8 mouse cellular contexts compared by ENCODE assay signal in genomic region chr1:166378431-166379012, GRCm38 (mm10). TPM values are rescaled to one million over a fixed set of nuclear protein-coding genes. Genes with fewer than 3 reads are reported as not detected.
DNase-seq lines count a peak whose midpoint lies in the region; ATAC-seq and TF ChIP-seq lines count a peak whose summit lies in the region.

No protein-coding gene starts in this region.

- H3K4me2 ChIP-seq in embryonic facial prominence, embryonic 13.5 days: peak overlapping the region; percentile 71
- H3K4me2 ChIP-seq in intestine, embryonic 14.5 days (ENCODE audit: low read length): peak overlapping the region; percentile 43
- H3K4me2 ChIP-seq in neural tube, embryonic 13.5 days: peak overlapping the region; percentile 67

- H3K4me3 ChIP-seq in liver, adult 2 months (ENCODE audit: insufficient read depth, low read depth, low read length): peak overlapping the region; percentile 31
- peak overlapping the region; percentile 94 for H3K4me3 ChIP-seq in embryonic facial prominence, embryonic 13.5 days
- H3K4me3 ChIP-seq in intestine, embryonic 14.5 days (ENCODE audit: low read depth, low read length): peak overlapping the region; percentile 91
- peak overlapping the region; percentile 95 for H3K4me3 ChIP-seq in neural tube, embryonic 13.5 days

- no peak for TF ChIP-seq CTCF in liver, adult 2 months (IDR thresholded peaks at IDR 0.05; ENCODE audit: low read depth, low read length)

- H3K79me2 ChIP-seq in liver, adult 2 months (ENCODE audit: control insufficient read depth, insufficient read depth, low read length): peaks cover 9% of the 10 kb centered on the region; the same call in 1 of the 2 replicates

- no peak for ATAC-seq in embryonic facial prominence, embryonic 13.5 days (ENCODE audit: insufficient number of reproducible peaks, insufficient read depth, low FRiP score, low TSS enrichment, low read depth)
- ATAC-seq in intestine, embryonic 14.5 days (replicated peaks; ENCODE audit: low FRiP score, low TSS enrichment, low read depth): no peak
- peak; percentile 1 for ATAC-seq in neural tube, embryonic 13.5 days (ENCODE audit: low read depth)
- ATAC-seq in megakaryocyte progenitor cell, adult 5-6 weeks (replicated peaks; ENCODE audit: poor library complexity): no peak

- peaks cover 8% of the 10 kb centered on the region for H3K4me1 ChIP-seq in liver, adult 2 months (ENCODE audit: control insufficient read depth, insufficient read depth, low read length)
- H3K4me1 ChIP-seq in embryonic facial prominence, embryonic 13.5 days: peaks cover 20% of the 10 kb centered on the region
- peaks cover 18% of the 10 kb centered on the region for H3K4me1 ChIP-seq in intestine, embryonic 14.5 days (replicated peaks; ENCODE audit: control insufficient read depth, insufficient read depth, low read length)
- H3K4me1 ChIP-seq in neural tube, embryonic 13.5 days (replicated peaks): peaks cover 24% of the 10 kb centered on the region

- peak overlapping the region; percentile 44 for H3K9ac ChIP-seq in liver, adult 2 months (ENCODE audit: low read depth, low read length)
- peak overlapping the region; percentile 74 for H3K9ac ChIP-seq in embryonic facial prominence, embryonic 13.5 days
- peak overlapping the region; percentile 49 for H3K9ac ChIP-seq in intestine, embryonic 14.5 days (ENCODE audit: low read length)
- peak overlapping the region; percentile 81 for H3K9ac ChIP-seq in neural tube, embryonic 13.5 days

- no peak for TF ChIP-seq POLR2A in liver, adult 2 months (IDR thresholded peaks at IDR 0.05; ENCODE audit: extremely low read depth, insufficient read depth, low read length)

- no peaks in the 10 kb centered on the region for H3K9me3 ChIP-seq in embryonic facial prominence, embryonic 13.5 days
- no peaks in the 10 kb centered on the region for H3K9me3 ChIP-seq in intestine, embryonic 14.5 days (ENCODE audit: control insufficient read depth, low read length)
- no peaks in the 10 kb centered on the region for H3K9me3 ChIP-seq in neural tube, embryonic 13.5 days

- no peaks in the 10 kb centered on the region for H3K27me3 ChIP-seq in liver, adult 2 months (ENCODE audit: control insufficient read depth, insufficient read depth, low read length)
- no peaks in the 10 kb centered on the region for H3K27me3 ChIP-seq in embryonic facial prominence, embryonic 13.5 days
- H3K27me3 ChIP-seq in intestine, embryonic 14.5 days (replicated peaks; ENCODE audit: control insufficient read depth, insufficient read depth, low read length): no peaks in the 10 kb centered on the region
- H3K27me3 ChIP-seq in neural tube, embryonic 13.5 days: no peaks in the 10 kb centered on the region

- peak overlapping the region; percentile 91 for H3K27ac ChIP-seq in liver, adult 2 months (replicated peaks; ENCODE audit: insufficient read depth, low read depth, low read length)
- peak overlapping the region; percentile 83 for H3K27ac ChIP-seq in embryonic facial prominence, embryonic 13.5 days
- peak overlapping the region; percentile 55; the same call in 1 of the 2 replicates for H3K27ac ChIP-seq in intestine, embryonic 14.5 days (ENCODE audit: low read depth)
- H3K27ac ChIP-seq in neural tube, embryonic 13.5 days (replicated peaks): peak overlapping the region; percentile 68

- DNase-seq in liver, adult 2 months (ENCODE audit: extremely low read depth, low read depth, low spot score): peak; percentile 95
- no peak for DNase-seq in liver
- DNase-seq in intestine, embryonic 14.5 days (ENCODE audit: low spot score): no peak
- no peak for DNase-seq in layer of hippocampus, adult 18-20 months (ENCODE audit: low spot score in 2 of 2)
- no peak for DNase-seq in right cerebral cortex, postnatal 10 days (ENCODE audit: low spot score in 2 of 2)

- WGBS in liver, adult 2 months: 3% methylated on average over 21 of the region's 21 CpGs
- WGBS in embryonic facial prominence, embryonic 13.5 days: 5% methylated on average over 21 of the region's 21 CpGs
- 4% methylated on average over 21 of the region's 21 CpGs for WGBS in intestine, embryonic 14.5 days
- 9% methylated on average over 17 of the region's 21 CpGs for WGBS in neural tube, embryonic 13.5 days

- H3K36me3 ChIP-seq in liver, adult 2 months (ENCODE audit: control insufficient read depth, insufficient read depth, low read length): no peaks in the 10 kb centered on the region; the same call in 1 of the 2 replicates
- peaks cover 11% of the 10 kb centered on the region for H3K36me3 ChIP-seq in embryonic facial prominence, embryonic 13.5 days
- peaks cover 6% of the 10 kb centered on the region for H3K36me3 ChIP-seq in intestine, embryonic 14.5 days (ENCODE audit: control insufficient read depth, insufficient read depth, low read length)
- peaks cover 12% of the 10 kb centered on the region for H3K36me3 ChIP-seq in neural tube, embryonic 13.5 days

RNA-seq across cellular contexts. Expression of gene Tada1, which starts 0.4 kb away (rescaled TPM):
- total RNA-seq in liver, adult 2 months (2014; rRNA removed): 12.5 and 12.6 TPM in 2 replicates
- 8.1 and 11.8 TPM in 2 replicates for polyA plus RNA-seq in liver, adult 2 months (2012; rRNA removed)
- 63.7 and 65.3 TPM in 2 replicates for polyA plus RNA-seq in embryonic facial prominence, embryonic 13.5 days (2015; fragmentation: Nextera tagmentation; extraction: Ambion mirVana)
- 46.2 and 55.8 TPM in 2 replicates for polyA plus RNA-seq in intestine, embryonic 14.5 days (2014; fragmentation: Nextera tagmentation; extraction: Ambion mirVana)
- polyA plus RNA-seq in neural tube, embryonic 13.5 days (2015; fragmentation: Nextera tagmentation; extraction: Ambion mirVana): 72.1 and 73.1 TPM in 2 replicates
- 49.2 and 56.1 TPM in 2 replicates for total RNA-seq in megakaryocyte progenitor cell, adult 5-6 weeks (2015)
- 36.1 and 44.9 TPM in 2 replicates for total RNA-seq in megakaryocyte progenitor cell, adult 5-6 weeks (2017)
- total RNA-seq in layer of hippocampus, adult 18-20 months (2021): 10 to 100 TPM; 36.6 to 36.9 TPM

RNA-seq across cellular contexts. Expression of gene Pogk, which starts 31.1 kb away (rescaled TPM):
- 1.8 and 3.3 TPM in 2 replicates for total RNA-seq in liver, adult 2 months (2014; rRNA removed)
- polyA plus RNA-seq in liver, adult 2 months (2012; rRNA removed): 1.8 and 1.9 TPM in 2 replicates
- 22.6 and 26.6 TPM in 2 replicates for polyA plus RNA-seq in embryonic facial prominence, embryonic 13.5 days (2015; fragmentation: Nextera tagmentation; extraction: Ambion mirVana)
- 16.5 and 21.4 TPM in 2 replicates for polyA plus RNA-seq in intestine, embryonic 14.5 days (2014; fragmentation: Nextera tagmentation; extraction: Ambion mirVana)
- polyA plus RNA-seq in neural tube, embryonic 13.5 days (2015; fragmentation: Nextera tagmentation; extraction: Ambion mirVana): 34.4 and 36.6 TPM in 2 replicates
- 7.8 and 8.5 TPM in 2 replicates for total RNA-seq in megakaryocyte progenitor cell, adult 5-6 weeks (2015)
- 7.0 and 8.9 TPM in 2 replicates for total RNA-seq in megakaryocyte progenitor cell, adult 5-6 weeks (2017)
- 10 to 100 TPM; 34.9 to 36.0 TPM for total RNA-seq in layer of hippocampus, adult 18-20 months (2021)

Comparison
In these comparisons a context has a peak if more than half of its experiments do, and no peak if none do; other contexts are left out.
1. H3K4me3 ChIP-seq: peak in every context shown above with its lines; median percentile 95 in neural tube, embryonic 13.5 days; 94 in embryonic facial prominence, embryonic 13.5 days; 91 in intestine, embryonic 14.5 days; 31 in liver, adult 2 months.